Mouse (Mus musculus): ENCODE data around the gene Pacrg. TPM values are rescaled to one million over a fixed set of nuclear protein-coding genes. Genes with fewer than 3 reads are reported as not detected.

The Pacrg gene
- total RNA-seq, 2 experiments from 2014 or later, result not detected

DNA sequence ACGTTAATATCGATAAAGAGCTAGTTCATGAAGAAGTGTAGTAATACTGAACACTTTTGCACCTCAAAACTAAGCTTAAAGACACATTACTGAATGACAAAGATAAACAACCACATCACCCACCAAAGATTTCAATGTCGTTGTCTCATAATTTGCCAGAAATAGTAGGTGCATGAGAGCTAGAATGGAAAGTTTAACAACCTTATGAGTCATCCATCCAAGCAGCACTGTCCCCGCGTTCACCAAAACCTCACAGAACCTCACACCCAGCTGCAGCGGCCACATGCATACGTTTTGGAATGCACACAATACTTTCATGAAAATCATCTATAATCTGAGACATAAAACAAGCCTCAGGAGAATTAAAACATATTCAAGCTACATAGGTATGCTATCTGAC, 206.3 kb downstream of the Pacrg start:
- ATAC-seq (replicated peaks; ENCODE audit: low FRiP score, poor library complexity, severe bottlenecking), result no peak

DNA sequence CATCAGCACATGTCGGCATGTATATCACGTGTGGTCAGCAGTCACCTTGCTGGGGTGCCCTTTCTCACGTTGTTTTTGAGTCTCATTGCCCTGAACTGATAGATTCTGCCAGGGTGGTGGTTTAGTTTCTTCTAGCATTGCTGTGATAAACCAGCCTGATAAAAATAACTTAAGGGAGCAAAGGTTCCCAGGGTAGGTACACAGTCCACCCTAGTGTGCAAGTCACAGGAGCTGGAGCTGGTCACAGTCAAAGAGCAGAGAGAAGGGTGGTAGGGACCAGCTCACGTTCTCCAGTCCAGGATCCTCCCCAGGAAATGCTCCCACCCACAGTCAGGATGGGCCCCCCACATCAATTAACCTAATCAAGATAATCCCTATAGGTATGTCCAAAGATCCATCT, 211.9 kb downstream of the Pacrg start:
- ATAC-seq (replicated peaks; ENCODE audit: low FRiP score, poor library complexity, severe bottlenecking), result no peak

DNA sequence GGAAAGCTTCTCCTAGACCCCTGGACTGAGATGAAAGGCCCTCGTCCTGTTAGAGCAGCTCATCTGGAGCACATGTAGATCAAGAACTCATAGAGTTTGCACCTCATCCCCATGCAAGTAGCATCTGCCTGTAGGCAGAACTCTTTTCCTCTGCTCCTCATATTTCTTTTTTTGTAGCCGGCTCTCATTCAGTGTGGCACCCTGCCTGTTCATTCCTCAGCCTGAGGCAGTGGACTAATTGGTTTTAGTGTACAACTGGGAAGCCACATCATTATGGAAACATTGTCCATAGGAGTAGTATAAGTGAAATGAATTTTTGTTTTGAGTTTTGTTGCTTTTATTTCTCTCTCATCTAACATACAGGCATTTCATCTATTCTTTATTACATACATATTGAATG, 212.6 kb downstream of the Pacrg start:
- ATAC-seq (replicated peaks; ENCODE audit: low FRiP score, poor library complexity, severe bottlenecking), result no peak

DNA sequence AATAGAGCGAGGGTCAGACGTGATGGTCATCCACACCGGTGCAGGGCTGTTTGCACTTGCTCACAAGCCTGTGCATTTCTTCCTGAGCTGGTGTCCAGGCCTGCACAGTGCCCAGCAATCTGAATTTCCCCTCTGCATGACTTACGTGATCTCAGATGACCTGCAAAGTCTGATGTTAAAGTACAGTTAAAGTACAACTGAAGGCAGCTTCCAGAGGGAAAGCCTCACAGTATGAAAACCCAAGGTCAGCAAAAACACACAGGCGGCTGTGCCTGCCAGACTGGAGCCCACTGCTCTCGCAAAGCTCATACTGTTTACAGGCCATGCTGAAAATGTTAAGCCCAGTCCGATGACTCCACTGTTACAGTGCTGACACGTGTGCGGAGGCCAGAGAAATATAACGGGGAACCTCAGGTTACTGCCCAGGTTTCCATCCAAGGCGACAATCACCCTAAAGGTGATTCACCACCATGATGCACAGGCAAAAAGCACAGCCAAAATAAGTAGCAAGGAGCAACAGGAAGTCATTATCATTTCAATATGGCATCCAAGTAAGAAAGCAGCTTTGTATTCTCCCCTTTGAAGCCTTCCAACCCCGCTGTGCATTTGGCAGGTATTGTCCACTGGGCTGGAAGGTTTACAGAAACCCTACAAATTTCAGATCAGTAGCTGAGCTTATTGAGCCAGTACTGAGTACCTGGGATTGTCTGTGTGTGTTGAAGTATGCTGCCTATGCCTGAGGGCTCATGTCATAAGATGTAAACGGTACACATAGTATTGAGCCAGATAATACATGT, 213.6 kb downstream of the Pacrg start:
- no peak for ATAC-seq (replicated peaks; ENCODE audit: low FRiP score, poor library complexity, severe bottlenecking)

DNA sequence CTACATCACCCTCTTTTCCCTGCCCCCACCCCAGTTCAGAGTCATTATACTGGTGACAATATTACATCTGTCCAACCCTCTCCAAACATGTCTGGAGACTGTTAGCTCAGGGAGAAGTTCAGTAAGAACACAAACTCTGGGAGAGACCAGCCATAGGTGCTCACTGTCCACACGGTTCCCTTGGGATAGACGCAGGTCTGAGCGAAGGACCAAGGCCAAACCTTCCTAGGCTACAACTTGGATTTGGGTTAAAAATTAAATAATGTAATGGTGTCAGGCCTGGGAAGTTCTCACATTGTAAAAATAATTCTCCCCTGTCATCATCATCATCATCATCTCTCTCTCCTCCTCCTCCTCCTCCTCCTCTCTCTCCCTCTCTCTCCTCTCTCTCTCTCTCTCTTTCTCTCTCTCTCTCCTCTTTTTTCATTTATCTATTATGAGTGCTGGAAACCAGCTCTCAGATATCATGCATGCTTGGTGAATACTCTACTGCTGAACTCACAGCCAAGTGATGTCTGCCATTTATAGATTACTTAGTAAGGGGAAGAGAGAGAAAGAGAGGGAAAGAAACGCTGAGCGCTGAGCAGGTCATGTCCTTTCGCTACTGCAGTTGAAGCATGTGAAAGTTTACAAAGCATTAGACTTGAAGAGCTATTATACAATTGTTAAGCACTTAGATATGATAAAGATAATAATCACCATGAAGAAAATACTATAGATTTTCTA, 215.2 kb downstream of the Pacrg start:
- ATAC-seq (replicated peaks; ENCODE audit: low FRiP score, poor library complexity, severe bottlenecking), result no peak

DNA sequence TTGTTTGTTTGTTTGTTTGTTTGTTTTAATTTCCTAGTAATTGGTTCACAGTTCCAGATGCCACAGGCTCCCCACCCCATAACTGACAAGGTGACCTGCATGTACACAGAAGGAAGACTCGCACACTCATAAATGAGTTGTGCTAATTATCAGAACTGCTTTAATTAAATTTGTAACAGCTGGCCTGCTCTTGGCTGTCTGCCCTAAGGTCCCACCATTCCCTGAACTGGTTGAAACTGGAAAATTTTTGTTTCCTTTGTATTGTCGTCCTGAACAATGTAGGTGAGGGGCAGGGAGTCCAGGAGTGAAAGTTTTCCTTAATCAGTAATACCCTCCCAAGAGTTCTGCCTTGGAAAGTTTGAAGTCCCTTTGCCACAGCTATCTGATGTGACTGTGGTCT, 219.5 kb downstream of the Pacrg start:
- no peak for ATAC-seq (replicated peaks; ENCODE audit: low FRiP score, poor library complexity, severe bottlenecking)

DNA sequence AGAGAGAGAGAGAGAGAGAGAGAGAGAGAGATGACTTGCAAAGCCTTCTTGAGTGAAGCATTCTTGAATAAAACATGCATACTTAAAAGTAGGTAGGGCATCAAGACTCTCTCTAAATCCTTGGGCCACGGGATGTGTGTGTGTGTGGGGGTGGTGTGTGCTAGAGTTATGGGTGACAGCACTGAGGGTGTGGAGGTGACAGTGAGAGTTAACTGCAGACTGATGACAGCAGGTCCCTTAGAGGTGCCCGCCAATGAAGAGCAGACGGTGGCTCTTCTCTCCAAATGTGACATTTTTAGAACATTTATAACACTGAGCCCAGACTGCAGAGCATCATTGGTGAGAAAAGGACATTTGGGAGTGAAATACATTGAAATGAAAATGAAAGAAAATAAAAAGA, 220.2 kb downstream of the Pacrg start:
- ATAC-seq (replicated peaks; ENCODE audit: low FRiP score, poor library complexity, severe bottlenecking), result no peak

DNA sequence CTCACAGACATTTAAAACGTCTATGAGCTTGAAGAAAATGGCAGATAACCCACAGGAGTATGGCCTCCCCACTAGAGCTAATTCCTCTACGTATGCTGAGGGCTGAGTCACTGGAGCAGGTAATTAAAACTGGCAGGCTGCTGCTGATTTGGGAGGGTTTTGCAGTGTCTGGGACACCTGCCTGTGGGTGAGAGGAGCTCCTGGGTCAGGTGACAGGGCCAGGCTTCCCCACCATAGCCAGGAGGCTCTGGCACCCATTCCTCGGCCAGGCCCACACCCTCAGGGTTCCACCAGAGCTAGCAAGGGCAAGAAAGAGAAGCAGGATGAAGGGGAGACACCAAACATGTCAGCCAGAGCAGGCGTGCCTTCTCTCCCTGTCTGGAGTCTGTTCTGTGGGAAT, 222.5 kb downstream of the Pacrg start:
- ATAC-seq (replicated peaks; ENCODE audit: low FRiP score, poor library complexity, severe bottlenecking), result no peak

DNA sequence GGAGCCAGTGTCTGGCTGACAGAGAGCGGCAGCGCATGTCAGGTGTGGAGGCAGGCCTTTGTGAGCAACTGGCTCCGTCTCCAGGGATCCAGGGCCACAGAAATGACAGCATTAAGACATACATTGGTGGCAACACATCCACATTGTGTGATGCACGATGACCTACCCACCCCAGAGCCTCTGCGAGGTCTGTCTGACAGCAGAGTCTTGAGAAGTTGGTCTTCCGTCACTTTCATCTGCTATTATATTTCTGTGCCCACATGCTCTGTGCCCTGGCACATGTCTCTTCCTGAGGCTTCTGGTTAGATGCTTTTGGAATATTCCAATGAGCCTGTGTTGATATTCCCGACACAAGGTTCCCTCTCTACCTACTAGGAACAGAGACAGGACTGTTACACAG, 224.5 kb downstream of the Pacrg start:
- no peak for ATAC-seq (replicated peaks; ENCODE audit: low FRiP score, poor library complexity, severe bottlenecking)

DNA sequence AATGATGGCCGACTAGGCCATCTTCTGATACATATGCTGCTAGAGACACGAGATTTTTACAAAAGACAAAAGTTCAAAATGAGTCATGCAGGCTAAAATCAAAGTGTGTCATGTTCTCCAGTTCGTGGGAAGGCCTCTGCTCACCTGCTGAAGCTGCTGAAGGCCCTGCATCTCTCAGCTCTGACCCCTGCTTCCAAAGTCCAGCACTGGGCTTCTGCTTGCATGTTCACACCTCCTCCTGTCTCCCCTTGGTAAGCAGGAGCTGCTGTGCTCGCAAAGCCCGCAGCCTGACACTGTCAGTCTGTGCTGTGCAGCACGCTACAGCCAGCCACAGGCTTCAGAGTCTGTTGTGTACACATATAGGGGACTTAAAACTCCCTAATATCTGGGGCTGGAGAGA, 225.4 kb downstream of the Pacrg start:
- ATAC-seq (replicated peaks; ENCODE audit: low FRiP score, poor library complexity, severe bottlenecking), result 0 out of 2 replicates have a peak, but pooled peaks have one; percentile 19

DNA sequence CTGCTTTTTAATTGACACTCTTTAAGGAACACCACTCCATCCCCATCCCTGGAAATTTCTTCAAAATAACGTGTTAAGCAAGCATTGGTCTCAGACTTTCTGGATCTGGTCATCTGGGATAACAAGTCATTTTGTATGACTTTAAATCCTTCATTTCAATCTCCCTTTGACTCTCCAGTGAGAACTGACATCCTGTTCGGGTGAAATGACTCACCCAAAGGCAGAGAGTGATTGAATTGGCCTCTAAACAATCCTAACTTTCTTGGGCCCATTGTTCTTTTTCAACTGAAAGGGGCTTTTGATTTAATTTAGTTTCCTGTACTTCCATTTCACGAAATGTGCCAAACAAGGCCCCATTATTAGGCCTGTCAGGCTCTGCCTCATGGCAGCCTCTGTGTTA, 228.5 kb downstream of the Pacrg start:
- ATAC-seq (replicated peaks; ENCODE audit: low FRiP score, poor library complexity, severe bottlenecking), result no peak

DNA sequence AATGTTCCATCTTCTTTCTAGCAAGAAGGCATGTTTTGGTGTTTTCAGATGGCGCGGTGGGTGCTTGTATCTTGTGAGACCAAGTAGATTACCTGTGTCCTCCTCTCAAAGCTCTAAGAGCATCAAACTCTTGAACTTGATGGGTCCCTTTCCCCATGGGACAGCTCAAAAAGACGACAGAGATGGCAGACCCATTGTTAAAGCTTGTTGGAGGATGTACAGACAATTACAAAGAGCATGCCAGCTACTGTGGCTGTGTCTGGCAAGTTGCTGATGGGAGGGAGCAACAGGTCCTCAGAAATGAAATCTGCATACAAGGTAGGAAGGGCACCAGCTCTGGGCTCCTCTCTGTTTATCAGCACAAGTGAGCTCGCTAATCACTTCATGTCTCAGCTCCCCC, 232.0 kb downstream of the Pacrg start:
- no peak for ATAC-seq (replicated peaks; ENCODE audit: low FRiP score, poor library complexity, severe bottlenecking)

DNA sequence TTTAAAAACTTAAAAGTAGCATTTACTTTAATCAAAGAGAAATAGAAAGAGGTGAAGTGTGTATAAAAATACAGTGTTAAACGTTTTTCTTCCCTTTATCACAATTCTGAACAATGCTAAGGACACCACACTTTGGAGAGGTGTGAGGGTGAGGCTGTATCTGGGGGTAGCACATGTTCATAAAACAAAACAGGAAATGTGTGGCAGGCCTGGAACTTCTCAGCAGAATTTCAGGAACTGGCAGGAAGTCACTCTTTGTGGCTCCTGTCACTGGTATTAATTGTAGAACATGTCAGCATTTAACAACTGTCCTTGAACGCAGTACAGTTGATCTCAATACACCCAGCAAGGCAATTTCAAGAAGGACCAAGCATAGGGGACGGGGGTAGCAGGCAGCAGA, 234.0 kb downstream of the Pacrg start:
- ATAC-seq (replicated peaks; ENCODE audit: low FRiP score, poor library complexity, severe bottlenecking), result no peak

DNA sequence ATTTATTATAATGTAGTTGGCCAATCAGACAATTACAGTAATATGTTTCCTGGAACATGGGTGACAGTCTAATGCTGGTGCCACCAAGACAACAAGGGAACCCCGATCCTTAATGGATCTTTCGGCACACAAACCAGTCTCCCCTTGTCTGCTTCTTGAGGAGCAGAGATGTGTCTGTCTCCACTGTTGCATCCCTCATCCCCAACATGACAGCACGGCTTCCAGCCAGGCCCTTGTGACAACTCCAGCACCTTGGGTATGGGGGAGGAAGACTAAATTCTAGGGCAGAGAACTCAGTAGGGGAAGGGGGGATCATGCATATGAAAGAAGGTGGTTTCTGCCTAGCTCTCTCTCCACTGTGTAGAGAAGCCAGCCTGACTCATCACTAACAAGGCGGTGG, 242.4 kb downstream of the Pacrg start:
- ATAC-seq (replicated peaks; ENCODE audit: low FRiP score, poor library complexity, severe bottlenecking), result no peak

DNA sequence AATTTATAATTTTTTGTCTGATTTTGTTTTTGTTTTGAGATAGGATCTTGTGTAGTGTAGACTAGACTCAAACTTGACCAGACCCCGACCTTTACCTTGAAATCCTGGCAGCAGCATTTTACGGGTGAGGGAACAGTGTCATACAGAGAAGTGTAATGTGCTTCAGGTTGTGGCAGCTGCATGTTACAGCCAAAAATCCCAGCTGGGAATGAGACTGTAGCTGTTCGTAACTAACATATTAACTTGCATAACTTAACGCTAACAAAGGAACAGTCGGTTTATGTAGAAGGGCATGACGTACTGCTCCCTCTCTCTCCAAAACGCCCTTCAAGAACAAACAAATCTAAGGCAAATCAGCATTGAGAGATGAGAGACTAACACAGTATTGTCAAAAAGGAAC, 250.5 kb downstream of the Pacrg start:
- ATAC-seq (replicated peaks; ENCODE audit: low FRiP score, poor library complexity, severe bottlenecking), result no peak

DNA sequence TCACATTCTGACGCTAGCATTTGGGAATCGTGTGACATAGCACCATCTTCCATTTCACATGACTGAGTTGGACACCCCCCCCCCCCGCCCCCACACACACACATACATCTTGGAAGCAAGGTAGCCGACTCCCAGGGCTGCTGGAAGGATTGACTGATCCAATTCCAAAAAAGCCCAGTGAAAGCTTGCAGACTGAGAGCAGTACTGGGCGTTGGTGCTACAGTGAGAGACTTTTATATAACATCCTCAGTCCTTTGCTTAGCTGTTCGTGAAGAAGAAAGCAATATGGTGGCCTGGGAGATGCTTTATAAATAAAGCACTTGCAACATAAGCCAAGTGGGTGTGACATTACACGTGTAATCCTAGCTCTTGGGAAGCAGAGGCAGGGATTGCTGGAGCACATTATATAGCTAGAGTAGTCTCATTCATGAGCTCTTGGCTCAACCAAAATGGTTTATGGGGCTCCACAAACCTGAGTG, 251.2 kb downstream of the Pacrg start:
- ATAC-seq (replicated peaks; ENCODE audit: low FRiP score, poor library complexity, severe bottlenecking), result no peak

DNA sequence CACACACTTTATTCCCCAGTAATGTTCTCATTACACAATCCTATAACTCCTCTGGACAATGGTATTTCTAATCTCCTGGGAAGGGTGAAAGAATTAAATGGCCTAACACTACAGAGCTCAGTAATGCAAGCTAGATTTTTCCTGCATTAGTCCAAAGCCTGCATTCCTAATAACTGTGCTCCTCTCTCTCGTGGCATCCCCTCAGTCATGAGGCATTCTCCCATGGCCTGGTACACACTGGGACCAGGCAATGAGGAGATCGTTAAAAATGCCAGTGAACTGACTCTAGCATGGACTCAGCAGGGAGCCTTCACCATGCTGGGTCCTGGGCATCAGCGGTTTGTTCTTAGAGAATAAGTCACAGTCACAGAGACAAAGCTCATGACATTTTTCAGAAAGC, 256.8 kb downstream of the Pacrg start:
- no peak for ATAC-seq (replicated peaks; ENCODE audit: low FRiP score, poor library complexity, severe bottlenecking)

DNA sequence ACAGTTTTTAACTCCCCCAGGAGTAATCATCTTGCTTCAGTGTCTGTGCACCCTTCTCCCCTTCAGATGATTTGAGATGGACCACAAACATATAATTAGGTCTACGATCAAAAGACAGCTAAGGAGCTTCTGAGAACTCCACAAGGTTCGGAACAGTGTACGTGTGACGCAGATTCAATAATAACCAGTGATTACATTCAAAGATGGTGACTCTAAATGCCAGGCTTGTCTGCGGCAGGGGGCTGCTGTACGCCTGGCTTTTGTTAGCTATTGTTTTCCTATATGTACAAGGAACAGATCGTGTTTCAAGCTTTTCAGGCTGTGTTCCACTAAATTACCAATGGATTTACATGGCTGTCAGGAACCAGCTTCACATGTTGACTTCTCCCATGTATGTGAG, 264.8 kb downstream of the Pacrg start:
- no peak for ATAC-seq (replicated peaks; ENCODE audit: low FRiP score, poor library complexity, severe bottlenecking)

DNA sequence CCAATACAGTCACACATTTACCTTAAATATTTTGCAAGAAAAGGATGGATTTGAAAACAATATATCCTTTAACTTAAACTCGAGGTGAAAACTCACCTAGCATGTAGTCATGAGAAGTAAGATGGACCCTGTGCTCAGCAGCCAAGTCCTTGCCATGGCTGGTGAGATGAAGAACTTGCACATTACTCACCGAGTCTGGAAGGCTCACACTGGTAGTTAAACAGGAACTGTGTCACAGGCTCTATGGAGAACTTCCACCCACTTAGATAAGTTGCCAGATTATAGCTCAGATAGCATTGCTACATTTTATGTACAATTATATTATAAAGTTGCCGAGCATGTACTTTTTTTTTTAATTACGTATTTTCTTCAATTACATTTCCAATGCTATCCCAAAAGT, 267.7 kb downstream of the Pacrg start:
- no peak for ATAC-seq (replicated peaks; ENCODE audit: low FRiP score, poor library complexity, severe bottlenecking)

DNA sequence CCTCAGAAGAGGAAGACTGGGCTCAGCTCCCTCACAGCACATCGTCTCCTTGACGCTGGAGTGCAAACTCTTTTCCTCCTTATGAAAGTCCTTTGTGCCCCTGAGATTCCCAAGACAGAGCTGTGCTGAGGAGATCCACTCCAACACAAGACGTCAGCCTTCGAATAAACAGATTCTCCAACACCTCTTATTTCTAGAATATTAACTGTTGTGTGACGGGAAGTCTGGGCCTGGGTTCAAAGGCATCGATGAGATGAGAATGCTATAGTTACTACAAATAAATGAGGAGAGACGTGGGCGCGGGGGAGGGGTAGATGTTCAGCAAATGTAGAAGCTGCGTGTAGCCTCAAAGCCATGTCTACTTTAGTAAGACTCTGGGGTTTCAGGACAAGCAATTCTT, 270.8 kb downstream of the Pacrg start:
- ATAC-seq (replicated peaks; ENCODE audit: low FRiP score, poor library complexity, severe bottlenecking), result no peak

DNA sequence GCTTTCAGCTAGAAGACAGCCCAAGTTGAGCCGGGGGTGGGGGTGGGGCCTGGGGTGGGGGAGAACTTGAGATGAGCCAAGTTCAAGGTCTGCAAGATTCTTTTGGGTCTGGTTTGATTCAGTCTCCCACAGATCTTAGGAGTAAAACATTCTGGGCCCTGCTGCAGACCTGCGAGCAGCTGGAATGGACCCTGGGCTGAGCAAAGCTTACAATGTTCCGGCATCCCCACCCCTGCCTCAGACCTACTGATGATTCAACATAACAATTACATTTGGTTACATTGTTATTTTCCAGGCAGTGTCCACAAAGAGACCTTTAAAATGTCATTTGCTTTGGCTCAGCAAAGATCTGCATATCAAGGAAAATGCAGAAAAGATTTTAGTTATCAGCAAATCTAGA, 272.7 kb downstream of the Pacrg start:
- no peak for ATAC-seq (replicated peaks; ENCODE audit: low FRiP score, poor library complexity, severe bottlenecking)

Data from erythroid progenitor cell, adult 5-6 weeks (primary cell).